Comparison of ENCODE assay signal across 9 mouse cellular contexts in the genomic region with DNA sequence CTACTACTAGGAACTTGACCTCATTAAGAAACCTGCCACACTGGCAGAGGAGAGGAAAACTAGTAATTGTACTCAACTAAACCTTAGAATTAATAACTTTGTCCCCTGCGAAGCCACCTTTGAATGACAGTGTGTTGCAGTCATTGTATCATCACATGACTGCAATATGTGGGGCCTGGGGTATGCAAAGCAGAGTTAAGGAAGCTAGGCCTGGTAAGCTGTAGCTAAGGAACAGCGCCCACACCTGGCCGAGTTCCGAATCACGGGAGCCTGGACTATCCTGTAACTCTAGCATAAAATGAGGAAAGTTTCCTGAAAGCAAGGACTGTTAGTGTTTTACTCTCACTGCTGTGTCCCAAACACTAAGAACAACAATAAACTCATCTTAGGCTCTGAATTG.
DNase-seq lines count a peak whose midpoint lies in the region; TF ChIP-seq lines count a peak whose summit lies in the region.
"Had no signal": no experiment of that assay in that cellular context is flagged by ENCODE, and none has a peak within 500 bp of the region (broad histone marks: within the 10 kb centered on the region; RNA-seq: fewer than 3 reads in every experiment).

No protein-coding gene starts in this region.

- peaks cover 6% of the 10 kb centered on the region; the same call in 1 of the 2 replicates for H3K4me1 ChIP-seq in E14TG2a.4 (replicated peaks; ENCODE audit: low read depth, low read length)
- H3K4me1 ChIP-seq: forebrain, embryonic 13.5 days; liver, embryonic 13.5 days had no signal

- no peaks in the 10 kb centered on the region for H3K27me3 ChIP-seq in E14TG2a.4 (ENCODE audit: insufficient read depth, low read length)
- H3K27me3 ChIP-seq: forebrain, embryonic 13.5 days; liver, embryonic 13.5 days had no signal

- no peaks in the 10 kb centered on the region for H3K9me3 ChIP-seq in E14TG2a.4 (ENCODE audit: low read length)
- H3K9me3 ChIP-seq: forebrain, embryonic 13.5 days; liver, embryonic 13.5 days had no signal

- peak; percentile 48 for DNase-seq in kidney, postnatal 10 days
- DNase-seq in kidney, adult 11 months: no peak
- DNase-seq in NIH3T3 (ENCODE audit: low read depth): peak; percentile 61
- peak; percentile 51 for DNase-seq in lung, postnatal 10 days
- DNase-seq in urinary bladder, adult 18-20 months (ENCODE audit: low spot score in 2 of 2): no peak
- DNase-seq in urinary bladder, postnatal 10 days (ENCODE audit: low spot score): no peak
- DNase-seq: liver, embryonic 13.5 days had no signal

- H3K4me3 ChIP-seq in E14TG2a.4 (replicated peaks; ENCODE audit: low read length): no peak overlapping the region
- H3K4me3 ChIP-seq: forebrain, embryonic 13.5 days; liver, embryonic 13.5 days had no signal

- TF ChIP-seq CTCF in E14TG2a.4 (conservative IDR thresholded peaks at IDR 0.05; ENCODE audit: low read length): peak; percentile 86

- H3K36me3 ChIP-seq in E14TG2a.4 (ENCODE audit: insufficient read depth, low read length): no peaks in the 10 kb centered on the region
- H3K36me3 ChIP-seq: liver, embryonic 13.5 days had no signal

Comparison
In these comparisons a context has a peak if more than half of its experiments do, and no peak if none do; other contexts are left out.
1. DNase-seq: peak in kidney, postnatal 10 days (single experiment), NIH3T3 (single experiment) and lung, postnatal 10 days (single experiment); none in kidney, adult 11 months (single experiment), urinary bladder, adult 18-20 months (0 of 2) and urinary bladder, postnatal 10 days (single experiment).